Comparison of ENCODE assay signal across 25 mouse cellular contexts in the genomic region with DNA sequence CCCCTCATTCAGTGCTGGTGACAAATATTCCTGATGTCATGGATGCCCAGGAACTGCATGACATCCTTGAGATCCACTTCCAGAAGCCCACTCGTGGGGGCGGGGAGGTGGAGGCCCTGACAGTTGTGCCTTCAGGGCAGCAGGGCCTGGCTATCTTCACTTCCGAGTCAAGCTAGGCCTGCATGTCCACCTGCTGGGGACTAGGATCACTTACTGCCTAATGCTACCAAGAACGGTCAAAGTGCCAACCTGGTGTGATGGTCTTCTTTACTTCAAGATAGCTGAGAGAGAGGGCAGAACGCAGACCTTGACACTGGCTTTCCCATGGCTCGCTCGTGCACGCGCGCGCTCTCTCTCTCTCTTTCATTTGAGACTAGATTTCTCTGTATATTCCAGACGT. TPM values are rescaled to one million over a fixed set of nuclear protein-coding genes. Genes with fewer than 3 reads are reported as not detected.
"Had no signal": no experiment of that assay in that cellular context is flagged by ENCODE, and none has a peak within 500 bp of the region (broad histone marks: within the 10 kb centered on the region; RNA-seq: fewer than 3 reads in every experiment).

No protein-coding gene starts in this region.

- H3K27ac ChIP-seq: hindbrain, embryonic 14.5 days; kidney, embryonic 15.5 days; kidney, postnatal 0 days; limb, embryonic 13.5 days; limb, embryonic 15.5 days; liver, embryonic 12.5 days; liver, embryonic 14.5 days had no signal

- H3K4me2 ChIP-seq: heart, embryonic 12.5 days; hindbrain, embryonic 14.5 days; kidney, embryonic 15.5 days; limb, embryonic 13.5 days; limb, embryonic 15.5 days; liver, embryonic 12.5 days had no signal

- H3K9ac ChIP-seq: hindbrain, embryonic 14.5 days; kidney, embryonic 15.5 days; limb, embryonic 13.5 days; limb, embryonic 15.5 days; liver, embryonic 12.5 days; liver, embryonic 14.5 days had no signal

- DNase-seq: gastrocnemius, postnatal 14 days; gastrocnemius, postnatal 36 days; heart, adult 18-20 months; heart, postnatal 10 days; heart, postnatal 36 days; kidney, adult 11 months; kidney, adult 2 months; kidney, adult 9 months; kidney, postnatal 14 days; kidney, postnatal 36 days; layer of hippocampus, adult 9-11 months; layer of hippocampus, postnatal 36 days; left cerebral cortex, postnatal 4 days had no signal

- H3K9me3 ChIP-seq: heart, embryonic 10.5 days; heart, embryonic 12.5 days; kidney, embryonic 15.5 days; limb, embryonic 13.5 days; limb, embryonic 15.5 days; liver, embryonic 12.5 days had no signal

- H3K4me3 ChIP-seq: heart, embryonic 10.5 days; heart, embryonic 12.5 days; kidney, embryonic 15.5 days; limb, embryonic 13.5 days; limb, embryonic 15.5 days; liver, embryonic 12.5 days had no signal

- H3K27me3 ChIP-seq: heart, embryonic 12.5 days; kidney, embryonic 15.5 days; limb, embryonic 13.5 days; limb, embryonic 15.5 days; liver, embryonic 12.5 days had no signal

- ATAC-seq: hindbrain, embryonic 16.5 days; intestine, embryonic 16.5 days; liver, embryonic 12.5 days had no signal

RNA-seq across cellular contexts. Expression of a gene that starts 33.1 kb away (rescaled TPM):
- total RNA-seq: hematopoietic stem cell, adult 5-6 weeks had no signal
